Mouse (Mus musculus) megakaryocyte, embryonic 14.5 days (primary cell): Measurements from ENCODE around the gene Ccdc189.

ENCODE experiments used
- FLI1 ChIP-seq: IDR thresholded peaks from 2 replicates; pipeline ENCODE4 v1.6.1; 2012; ENCODE audit warnings: low read length, inconsistent platforms, mixed read lengths
- GATA1 ChIP-seq: IDR thresholded peaks from 3 replicates; pipeline ENCODE4 v1.6.1; 2012; ENCODE audit warnings: mixed read lengths, low read length, inconsistent platforms, borderline replicate concordance

- no peak for TF ChIP-seq GATA1
- no peak for TF ChIP-seq FLI1
Measured at GRCm38 (mm10) chr7:127626471-127626870, 38.1 kb upstream of the Ccdc189 start.
